Mouse (Mus musculus) testis, adult 2 months (tissue): ENCODE data around the gene Nras.

Source experiments
- CTCF ChIP-seq: fragments of 200-500 bp; IDR thresholded peaks from 2 replicates; pipeline ENCODE4 v1.5.1; 2012; ENCODE audit warnings: low read depth, mild to moderate bottlenecking, inconsistent platforms, low read length, moderate library complexity; ENCODE audit not compliant: control insufficient read depth, insufficient read depth, insufficient replicate concordance
- POLR2A ChIP-seq: fragments of 200-500 bp; IDR thresholded peaks from 2 replicates; pipeline ENCODE4 v1.6.1; 2012; ENCODE audit warnings: low read depth, mild to moderate bottlenecking, inconsistent platforms, low read length, moderate library complexity; ENCODE audit not compliant: control insufficient read depth

DNA sequence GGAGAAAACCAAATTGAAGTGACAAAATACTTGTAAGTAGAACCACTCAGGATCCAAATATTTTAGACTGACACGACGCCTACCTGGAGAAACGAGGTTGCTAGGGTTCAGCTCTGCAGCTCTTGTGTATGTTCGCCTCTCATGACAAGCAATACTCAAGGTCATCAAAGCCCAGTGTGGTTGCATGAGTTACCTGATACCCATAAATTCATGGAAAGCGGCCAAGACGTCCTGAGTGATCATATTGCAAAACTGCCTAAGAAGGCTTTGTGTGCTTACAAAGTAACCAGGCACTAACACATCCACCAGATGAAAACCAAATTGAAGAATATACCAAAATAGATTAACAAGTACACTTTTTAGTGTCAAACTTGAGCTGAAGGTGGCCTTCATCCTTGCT lies 10.9 kb downstream of the Nras start:
- TF ChIP-seq POLR2A (no peak), CTCF (no peak)
